Mouse (Mus musculus): ENCODE measurements at regions not wholly inside any gene's neighbourhood (a gene's known extent, or its start where the extent isn't known, plus 50 kb on each side); places are given as distances from the start of the nearest gene placed in this dataset.

DNA sequence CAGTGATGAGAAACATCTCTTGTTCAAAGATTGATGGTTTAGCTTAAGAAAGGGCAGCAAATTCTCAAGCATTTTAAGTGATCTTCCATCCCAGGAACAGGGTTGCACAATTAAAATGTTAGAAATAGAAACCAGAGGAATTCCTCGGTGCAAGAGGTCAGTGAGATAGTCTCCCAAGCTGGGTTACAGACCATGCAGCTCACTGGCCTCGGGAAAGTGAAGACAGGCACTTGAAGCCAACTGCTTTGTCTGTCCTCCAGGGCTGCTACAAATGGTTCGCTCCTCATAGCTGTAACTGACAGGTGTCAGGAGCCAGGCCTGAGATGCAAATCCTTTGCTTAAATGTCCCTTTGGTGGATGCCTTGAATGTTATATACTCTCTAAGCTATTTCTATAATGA, 306.2 kb upstream of the Jag1 start:
- no peak for ATAC-seq (ENCODE audit: low FRiP score)
- no peaks in the 10 kb centered on the region for H3K9me3 ChIP-seq (ENCODE audit: control insufficient read depth, low read length)
- no peaks in the 10 kb centered on the region for H3K27me3 ChIP-seq (ENCODE audit: control insufficient read depth, insufficient read depth, low read length)
- no peak overlapping the region for H3K27ac ChIP-seq
- no peak overlapping the region for H3K4me3 ChIP-seq (replicated peaks; ENCODE audit: low read length)
- no peaks in the 10 kb centered on the region for H3K4me1 ChIP-seq (replicated peaks; ENCODE audit: control insufficient read depth, insufficient read depth, low read length)
- H3K9ac ChIP-seq = no peak overlapping the region
- H3K36me3 ChIP-seq (replicated peaks; ENCODE audit: control insufficient read depth, insufficient read depth) = no peaks in the 10 kb centered on the region
- WGBS = 75% methylated on average over 3 of the region's 3 CpGs
- no peak overlapping the region for H3K4me2 ChIP-seq (replicated peaks)
- DNase-seq (ENCODE audit: low spot score) = no peak

DNA sequence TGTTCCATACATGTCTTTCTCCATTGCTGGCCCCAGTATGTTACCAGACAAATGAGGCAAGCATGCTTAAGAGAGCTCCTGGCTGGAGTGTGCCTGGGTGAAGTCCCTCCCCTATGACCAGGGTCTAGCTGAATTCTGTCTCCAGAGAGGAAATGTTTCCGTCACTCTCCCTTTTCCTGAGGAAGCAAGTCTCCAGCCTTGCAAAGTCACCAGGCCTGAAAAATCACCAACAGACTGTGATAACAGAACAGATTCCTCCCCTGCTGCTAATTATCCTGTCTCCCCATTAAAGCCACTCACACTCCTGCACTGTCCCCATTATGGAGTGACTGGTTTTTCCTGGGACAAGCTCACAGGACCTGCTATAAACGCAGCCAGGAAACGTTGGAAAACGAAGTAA, 303.2 kb upstream of the Jag1 start:
- Histone ChIP-seq H3K4me1 (replicated peaks; ENCODE audit: control insufficient read depth, insufficient read depth, low read length) (no peaks in the 10 kb centered on the region), H3K27ac (no peak overlapping the region), H3K36me3 (replicated peaks; ENCODE audit: control insufficient read depth, insufficient read depth) (no peaks in the 10 kb centered on the region), H3K27me3 (ENCODE audit: control insufficient read depth, insufficient read depth, low read length) (no peaks in the 10 kb centered on the region), H3K9ac (no peak overlapping the region), H3K4me3 (replicated peaks; ENCODE audit: low read length) (no peak overlapping the region), H3K4me2 (replicated peaks) (no peak overlapping the region), H3K9me3 (ENCODE audit: control insufficient read depth, low read length) (no peaks in the 10 kb centered on the region)
- DNase-seq (ENCODE audit: low spot score) = no peak
- no peak for ATAC-seq (ENCODE audit: low FRiP score)
- WGBS = 74% methylated on average over 4 of the region's 4 CpGs

- no peaks in the 10 kb centered on the region for H3K4me1 ChIP-seq (replicated peaks; ENCODE audit: control insufficient read depth, insufficient read depth, low read length)
- H3K4me3 ChIP-seq (replicated peaks; ENCODE audit: low read length) = no peak overlapping the region
- no peaks in the 10 kb centered on the region for H3K9me3 ChIP-seq (ENCODE audit: control insufficient read depth, low read length)
- H3K27ac ChIP-seq = no peak overlapping the region
- H3K9ac ChIP-seq = no peak overlapping the region
- no peaks in the 10 kb centered on the region for H3K36me3 ChIP-seq (replicated peaks; ENCODE audit: control insufficient read depth, insufficient read depth)
- H3K27me3 ChIP-seq (ENCODE audit: control insufficient read depth, insufficient read depth, low read length) = no peaks in the 10 kb centered on the region
- WGBS = 80% methylated on average over 6 of the region's 6 CpGs
- DNase-seq (ENCODE audit: low spot score) (no peak), ATAC-seq (ENCODE audit: low FRiP score) (no peak)
- H3K4me2 ChIP-seq (replicated peaks) = no peak overlapping the region
Observed at GRCm38 (mm10) chr2:137417691-137418090, 301.2 kb upstream of the Jag1 start.

DNA sequence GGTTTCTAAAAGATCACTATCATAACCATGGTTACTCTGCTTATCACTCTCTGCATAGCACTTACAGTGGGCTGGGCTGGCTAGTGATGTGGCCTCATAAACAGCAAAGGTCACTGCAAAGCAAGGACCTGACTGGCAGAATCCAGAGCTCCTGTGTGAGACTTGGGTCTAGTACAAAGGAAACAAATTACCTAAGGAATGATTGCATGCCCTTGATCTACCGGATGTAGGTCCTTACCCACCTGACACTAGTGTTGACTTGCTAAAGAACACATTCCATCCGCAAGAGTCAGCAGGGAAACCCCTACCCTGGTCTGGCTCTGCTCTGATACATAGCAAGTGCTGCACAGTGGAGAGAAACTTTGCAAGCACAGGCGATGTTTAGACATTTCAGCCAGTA, 297.0 kb upstream of the Jag1 start:
- H3K9me3 ChIP-seq (ENCODE audit: control insufficient read depth, low read length) = no peaks in the 10 kb centered on the region
- no peak overlapping the region for H3K4me2 ChIP-seq (replicated peaks)
- no peak overlapping the region for H3K9ac ChIP-seq
- H3K27ac ChIP-seq = no peak overlapping the region
- H3K4me3 ChIP-seq (replicated peaks; ENCODE audit: low read length) = no peak overlapping the region
- 89% methylated on average over 3 of the region's 3 CpGs for WGBS
- no peaks in the 10 kb centered on the region for H3K36me3 ChIP-seq (replicated peaks; ENCODE audit: control insufficient read depth, insufficient read depth)
- ATAC-seq (ENCODE audit: low FRiP score) (no peak), DNase-seq (ENCODE audit: low spot score) (no peak)
- H3K4me1 ChIP-seq (replicated peaks; ENCODE audit: control insufficient read depth, insufficient read depth, low read length) = no peaks in the 10 kb centered on the region
- no peaks in the 10 kb centered on the region for H3K27me3 ChIP-seq (ENCODE audit: control insufficient read depth, insufficient read depth, low read length)

GRCm38 (mm10) chr2:137409611-137410010, 293.2 kb upstream of the Jag1 start:
- WGBS = 93% methylated on average over 2 of the region's 2 CpGs
- DNase-seq (ENCODE audit: low spot score) = no peak
- Histone ChIP-seq H3K4me2 (replicated peaks) (no peak overlapping the region), H3K9me3 (ENCODE audit: control insufficient read depth, low read length) (no peaks in the 10 kb centered on the region), H3K27me3 (ENCODE audit: control insufficient read depth, insufficient read depth, low read length) (no peaks in the 10 kb centered on the region), H3K4me1 (replicated peaks; ENCODE audit: control insufficient read depth, insufficient read depth, low read length) (no peaks in the 10 kb centered on the region), H3K27ac (no peak overlapping the region), H3K4me3 (replicated peaks; ENCODE audit: low read length) (no peak overlapping the region), H3K36me3 (replicated peaks; ENCODE audit: control insufficient read depth, insufficient read depth) (no peaks in the 10 kb centered on the region), H3K9ac (no peak overlapping the region)
- no peak for ATAC-seq (ENCODE audit: low FRiP score)

DNA sequence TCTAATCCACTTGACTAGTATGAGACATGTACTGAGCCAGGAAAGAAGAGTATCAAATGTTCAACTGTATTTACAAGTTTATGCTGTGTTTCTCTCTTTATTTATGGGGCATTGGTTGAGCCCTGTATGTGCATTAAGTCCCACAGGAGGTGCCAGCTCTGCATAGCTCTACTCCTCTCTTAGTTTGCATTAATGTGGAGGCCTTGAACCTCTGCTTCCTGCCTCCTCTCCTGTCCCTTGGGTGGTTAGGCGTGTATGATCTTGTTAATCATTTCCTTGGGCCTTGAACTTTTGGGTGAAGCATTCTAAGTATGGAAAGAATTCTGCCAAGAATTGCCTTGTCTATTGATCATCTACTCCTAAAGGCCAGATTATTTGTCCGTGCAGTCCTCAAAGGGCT, 291.9 kb upstream of the Jag1 start:
- Histone ChIP-seq H3K9ac (no peak overlapping the region), H3K27ac (no peak overlapping the region), H3K4me3 (replicated peaks; ENCODE audit: low read length) (no peak overlapping the region), H3K27me3 (ENCODE audit: control insufficient read depth, insufficient read depth, low read length) (no peaks in the 10 kb centered on the region), H3K4me2 (replicated peaks) (no peak overlapping the region), H3K9me3 (ENCODE audit: control insufficient read depth, low read length) (no peaks in the 10 kb centered on the region), H3K36me3 (replicated peaks; ENCODE audit: control insufficient read depth, insufficient read depth) (no peaks in the 10 kb centered on the region), H3K4me1 (replicated peaks; ENCODE audit: control insufficient read depth, insufficient read depth, low read length) (no peaks in the 10 kb centered on the region)
- WGBS = 81% methylated on average over 2 of the region's 2 CpGs
- DNase-seq (ENCODE audit: low spot score) (no peak), ATAC-seq (ENCODE audit: low FRiP score) (no peak)

GRCm38 (mm10) chr2:137393486-137393885, 277.0 kb upstream of the Jag1 start:
- no peak overlapping the region for H3K9ac ChIP-seq
- no peak for ATAC-seq (ENCODE audit: low FRiP score)
- H3K4me3 ChIP-seq (replicated peaks; ENCODE audit: low read length) = no peak overlapping the region
- WGBS = 59% methylated on average over 4 of the region's 4 CpGs
- H3K36me3 ChIP-seq (replicated peaks; ENCODE audit: control insufficient read depth, insufficient read depth) = no peaks in the 10 kb centered on the region
- no peak overlapping the region for H3K4me2 ChIP-seq (replicated peaks)
- H3K4me1 ChIP-seq (replicated peaks; ENCODE audit: control insufficient read depth, insufficient read depth, low read length) = no peaks in the 10 kb centered on the region
- no peak overlapping the region for H3K27ac ChIP-seq
- H3K27me3 ChIP-seq (ENCODE audit: control insufficient read depth, insufficient read depth, low read length) = no peaks in the 10 kb centered on the region
- no peak for DNase-seq (ENCODE audit: low spot score)
- no peaks in the 10 kb centered on the region for H3K9me3 ChIP-seq (ENCODE audit: control insufficient read depth, low read length)

GRCm38 (mm10) chr2:137379816-137380215, 263.4 kb upstream of the Jag1 start:
- no peaks in the 10 kb centered on the region for H3K9me3 ChIP-seq (ENCODE audit: control insufficient read depth, low read length)
- no peaks in the 10 kb centered on the region for H3K36me3 ChIP-seq (replicated peaks; ENCODE audit: control insufficient read depth, insufficient read depth)
- ATAC-seq (ENCODE audit: low FRiP score) = no peak
- no peak overlapping the region for H3K4me2 ChIP-seq (replicated peaks)
- H3K27me3 ChIP-seq (ENCODE audit: control insufficient read depth, insufficient read depth, low read length) = no peaks in the 10 kb centered on the region
- no peaks in the 10 kb centered on the region for H3K4me1 ChIP-seq (replicated peaks; ENCODE audit: control insufficient read depth, insufficient read depth, low read length)
- H3K9ac ChIP-seq = no peak overlapping the region
- no peak for DNase-seq (ENCODE audit: low spot score)
- 94% methylated on average over 2 of the region's 2 CpGs for WGBS
- no peak overlapping the region for H3K4me3 ChIP-seq (replicated peaks; ENCODE audit: low read length)
- H3K27ac ChIP-seq = no peak overlapping the region

- Histone ChIP-seq H3K4me3 (replicated peaks; ENCODE audit: low read length) (no peak overlapping the region), H3K27ac (no peak overlapping the region), H3K4me2 (replicated peaks) (no peak overlapping the region), H3K9ac (no peak overlapping the region), H3K9me3 (ENCODE audit: control insufficient read depth, low read length) (no peaks in the 10 kb centered on the region), H3K4me1 (replicated peaks; ENCODE audit: control insufficient read depth, insufficient read depth, low read length) (no peaks in the 10 kb centered on the region), H3K36me3 (replicated peaks; ENCODE audit: control insufficient read depth, insufficient read depth) (no peaks in the 10 kb centered on the region), H3K27me3 (ENCODE audit: control insufficient read depth, insufficient read depth, low read length) (no peaks in the 10 kb centered on the region)
- no peak for DNase-seq (ENCODE audit: low spot score)
- no peak for ATAC-seq (ENCODE audit: low FRiP score)
- 90% methylated on average over 5 of the region's 5 CpGs for WGBS
Observed at GRCm38 (mm10) chr2:137375346-137375745, 258.9 kb upstream of the Jag1 start.

- Histone ChIP-seq H3K27ac (no peak overlapping the region), H3K4me1 (replicated peaks; ENCODE audit: control insufficient read depth, insufficient read depth, low read length) (no peaks in the 10 kb centered on the region), H3K4me3 (replicated peaks; ENCODE audit: low read length) (no peak overlapping the region), H3K9me3 (ENCODE audit: control insufficient read depth, low read length) (no peaks in the 10 kb centered on the region), H3K9ac (no peak overlapping the region), H3K4me2 (replicated peaks) (no peak overlapping the region), H3K36me3 (replicated peaks; ENCODE audit: control insufficient read depth, insufficient read depth) (no peaks in the 10 kb centered on the region), H3K27me3 (ENCODE audit: control insufficient read depth, insufficient read depth, low read length) (no peaks in the 10 kb centered on the region)
- DNase-seq (ENCODE audit: low spot score) (no peak), ATAC-seq (ENCODE audit: low FRiP score) (no peak)
- 82% methylated on average over 2 of the region's 2 CpGs for WGBS
Observed at GRCm38 (mm10) chr2:137371062-137371461, 254.6 kb upstream of the Jag1 start.

All from hindbrain, embryonic 14.5 days (tissue).